Mouse (Mus musculus) hindbrain, embryonic 15.5 days (tissue): ENCODE measurements around the gene Atg7. TPM values are rescaled to one million over a fixed set of nuclear protein-coding genes. Genes with fewer than 3 reads are reported as not detected.

ENCODE experiments used
- ATAC-seq: fragments of 200-750 bp; cut with Nextera tagmentation; 2 replicates; pipeline ENCODE4 v1.8.0; 2017; ENCODE audit warnings: low read depth, moderate number of reproducible peaks, moderate TSS enrichment; ENCODE audit not compliant: low FRiP score
- H3K27ac ChIP-seq: fragments of 300-500 bp; sonication (generic); replicated peaks from 2 replicates; pipeline ENCODE4 v1.5.1; 2015; ENCODE audit warnings: mild to moderate bottlenecking, inconsistent platforms
- H3K27me3 ChIP-seq: fragments of 300-500 bp; sonication (generic); 2 replicates; pipeline ENCODE4 v1.6.1; 2015; ENCODE audit warnings: control low read depth, inconsistent platforms
- H3K36me3 ChIP-seq: fragments of 300-500 bp; sonication (generic); 2 replicates; pipeline ENCODE4 v1.6.1; 2015; ENCODE audit warnings: control low read depth, inconsistent platforms
- H3K4me1 ChIP-seq: fragments of 300-500 bp; sonication (generic); replicated peaks from 2 replicates; pipeline ENCODE4 v1.6.1; 2015; ENCODE audit warnings: control low read depth, inconsistent platforms
- H3K4me2 ChIP-seq: fragments of 300-500 bp; sonication (generic); 2 replicates; pipeline ENCODE4 v1.6.1; 2015; ENCODE audit warnings: moderate library complexity, mild to moderate bottlenecking, inconsistent platforms
- H3K4me3 ChIP-seq: fragments of 300-500 bp; sonication (generic); 2 replicates; pipeline ENCODE4 v1.5.1; 2015; ENCODE audit warnings: mild to moderate bottlenecking, inconsistent platforms
- H3K9ac ChIP-seq: fragments of 300-500 bp; sonication (generic); 2 replicates; pipeline ENCODE4 v1.6.1; 2015; ENCODE audit warnings: inconsistent platforms
- H3K9me3 ChIP-seq: fragments of 300-500 bp; sonication (generic); 2 replicates; pipeline ENCODE4 v1.6.1; 2016; ENCODE audit warnings: control low read depth, inconsistent platforms
- WGBS: fragments of 180-500 bp; shearing (Covaris S2); methylation state at CpG from one replicate; pipeline ENCODE4 v1.1.7; 2015; 5-methylcytosine and 5-hydroxymethylcytosine counted together
- polyA plus RNA-seq: library from polyadenylated mRNA; unstranded; fragments of >200 nt; fragmentation: Nextera tagmentation; extraction: Ambion mirVana; gene quantifications from 2 replicates; pipeline ENCODE4 v1.2.1, GENCODE M21; 2015

Gene Atg7
- polyA plus RNA-seq, 1 experiment from 2014 or later, result 19.9 TPM

GRCm38 (mm10) chr6:114795706-114796325, 152.9 kb downstream of the Atg7 start:
- Histone ChIP-seq H3K9me3 (no peaks in the 10 kb centered on the region), H3K36me3 (no peaks in the 10 kb centered on the region), H3K27ac (no peak overlapping the region), H3K27me3 (no peaks in the 10 kb centered on the region), H3K4me1 (no peaks in the 10 kb centered on the region), H3K4me2 (no peak overlapping the region), H3K9ac (no peak overlapping the region), H3K4me3 (no peak overlapping the region)
- no peak for ATAC-seq
- WGBS, result 91% methylated on average over 7 of the region's 7 CpGs

GRCm38 (mm10) chr6:114797901-114798300, 155.0 kb downstream of the Atg7 start:
- no peak overlapping the region for H3K4me2 ChIP-seq
- H3K9ac ChIP-seq, result no peak overlapping the region
- no peaks in the 10 kb centered on the region for H3K9me3 ChIP-seq
- H3K27ac ChIP-seq, result no peak overlapping the region
- H3K4me3 ChIP-seq, result no peak overlapping the region
- 0 out of 2 replicates have a peak, but pooled peaks cover 1% of the 10 kb centered on the region for H3K4me1 ChIP-seq
- WGBS, result 69% methylated on average over 5 of the region's 5 CpGs
- H3K36me3 ChIP-seq, result no peaks in the 10 kb centered on the region
- no peak for ATAC-seq
- H3K27me3 ChIP-seq, result no peaks in the 10 kb centered on the region

GRCm38 (mm10) chr6:114798715-114799114, 155.8 kb downstream of the Atg7 start:
- 67% methylated on average over 4 of the region's 4 CpGs for WGBS
- no peak overlapping the region for H3K4me3 ChIP-seq
- no peaks in the 10 kb centered on the region for H3K9me3 ChIP-seq
- no peak overlapping the region for H3K27ac ChIP-seq
- no peak overlapping the region for H3K9ac ChIP-seq
- no peaks in the 10 kb centered on the region for H3K36me3 ChIP-seq
- no peak for ATAC-seq
- H3K27me3 ChIP-seq, result no peaks in the 10 kb centered on the region
- no peak overlapping the region for H3K4me2 ChIP-seq
- H3K4me1 ChIP-seq, result peaks cover 9% of the 10 kb centered on the region; the same call in 1 of the 2 replicates

GRCm38 (mm10) chr6:114800291-114800965, 157.5 kb downstream of the Atg7 start:
- Histone ChIP-seq H3K4me3 (no peak overlapping the region), H3K4me1 (peaks cover 16% of the 10 kb centered on the region; the same call in 1 of the 2 replicates), H3K27ac (no peak overlapping the region), H3K36me3 (no peaks in the 10 kb centered on the region), H3K9me3 (no peaks in the 10 kb centered on the region), H3K4me2 (no peak overlapping the region), H3K27me3 (no peaks in the 10 kb centered on the region), H3K9ac (no peak overlapping the region)
- WGBS, result 68% methylated on average over 2 of the region's 2 CpGs
- no peak for ATAC-seq

- H3K4me2 ChIP-seq, result no peak overlapping the region
- H3K36me3 ChIP-seq, result no peaks in the 10 kb centered on the region
- H3K27ac ChIP-seq, result peak overlapping the region; percentile 54
- H3K9ac ChIP-seq, result no peak overlapping the region
- H3K27me3 ChIP-seq, result no peaks in the 10 kb centered on the region
- H3K9me3 ChIP-seq, result no peaks in the 10 kb centered on the region
- WGBS, result 24% methylated on average over 8 of the region's 8 CpGs
- no peak overlapping the region for H3K4me3 ChIP-seq
- peaks cover 16% of the 10 kb centered on the region; the same call in 1 of the 2 replicates for H3K4me1 ChIP-seq
- peak; percentile 77; the same call in 1 of the 2 replicates for ATAC-seq
Observed at GRCm38 (mm10) chr6:114803915-114804535, 161.1 kb downstream of the Atg7 start.

GRCm38 (mm10) chr6:114804866-114805265, 162.0 kb downstream of the Atg7 start:
- Histone ChIP-seq H3K4me1 (peaks cover 18% of the 10 kb centered on the region; the same call in 1 of the 2 replicates), H3K9ac (no peak overlapping the region), H3K27ac (peak overlapping the region; percentile 52; the same call in 1 of the 2 replicates), H3K4me3 (no peak overlapping the region), H3K9me3 (no peaks in the 10 kb centered on the region), H3K4me2 (no peak overlapping the region), H3K36me3 (no peaks in the 10 kb centered on the region), H3K27me3 (no peaks in the 10 kb centered on the region)
- no peak for ATAC-seq
- WGBS, result 50% methylated on average over 1 of the region's 1 CpGs

- Histone ChIP-seq H3K4me3 (no peak overlapping the region), H3K27ac (no peak overlapping the region), H3K36me3 (no peaks in the 10 kb centered on the region), H3K9me3 (no peaks in the 10 kb centered on the region), H3K4me2 (no peak overlapping the region), H3K4me1 (peaks cover 20% of the 10 kb centered on the region; the same call in 1 of the 2 replicates), H3K9ac (no peak overlapping the region), H3K27me3 (no peaks in the 10 kb centered on the region)
- WGBS, result 96% methylated on average over 4 of the region's 4 CpGs
- no peak for ATAC-seq
Observed at GRCm38 (mm10) chr6:114805927-114806326, 163.0 kb downstream of the Atg7 start.

- Histone ChIP-seq H3K4me1 (peaks cover 20% of the 10 kb centered on the region; the same call in 1 of the 2 replicates), H3K9me3 (no peaks in the 10 kb centered on the region), H3K9ac (no peak overlapping the region), H3K27ac (no peak overlapping the region), H3K36me3 (no peaks in the 10 kb centered on the region), H3K4me2 (no peak overlapping the region), H3K27me3 (no peaks in the 10 kb centered on the region), H3K4me3 (no peak overlapping the region)
- no peak for ATAC-seq
- WGBS, result 82% methylated on average over 3 of the region's 3 CpGs
Observed at GRCm38 (mm10) chr6:114807474-114807873, 164.6 kb downstream of the Atg7 start.

- WGBS, result 92% methylated on average over 3 of the region's 3 CpGs
- no peaks in the 10 kb centered on the region for H3K36me3 ChIP-seq
Observed at GRCm38 (mm10) chr6:114808654-114809430, 165.9 kb downstream of the Atg7 start.

GRCm38 (mm10) chr6:114809431-114809811, 166.5 kb downstream of the Atg7 start:
- WGBS, result 60% methylated on average over 1 of the region's 1 CpGs
- ATAC-seq, result no peak

More at GRCm38 (mm10) chr6:114808654-114809430, 165.9 kb downstream of the Atg7 start:
- peaks cover 11% of the 10 kb centered on the region; the same call in 1 of the 2 replicates for H3K4me1 ChIP-seq
- H3K4me2 ChIP-seq, result no peak overlapping the region
- no peaks in the 10 kb centered on the region for H3K27me3 ChIP-seq
- H3K9me3 ChIP-seq, result no peaks in the 10 kb centered on the region
- no peak overlapping the region for H3K27ac ChIP-seq
- H3K9ac ChIP-seq, result no peak overlapping the region
- no peak for ATAC-seq
- no peak overlapping the region for H3K4me3 ChIP-seq

GRCm38 (mm10) chr6:114812322-114812721, 169.4 kb downstream of the Atg7 start:
- WGBS, result 76% methylated on average over 5 of the region's 5 CpGs
- Histone ChIP-seq H3K4me1 (0 out of 2 replicates have a peak, but pooled peaks cover 7% of the 10 kb centered on the region), H3K36me3 (no peaks in the 10 kb centered on the region), H3K4me3 (no peak overlapping the region), H3K9ac (no peak overlapping the region), H3K4me2 (no peak overlapping the region), H3K27ac (no peak overlapping the region), H3K27me3 (no peaks in the 10 kb centered on the region), H3K9me3 (no peaks in the 10 kb centered on the region)
- ATAC-seq, result no peak

More at GRCm38 (mm10) chr6:114809431-114809811, 166.5 kb downstream of the Atg7 start:
- Histone ChIP-seq H3K4me3 (no peak overlapping the region), H3K27ac (no peak overlapping the region), H3K4me1 (0 out of 2 replicates have a peak, but pooled peaks cover 11% of the 10 kb centered on the region), H3K4me2 (no peak overlapping the region), H3K9me3 (no peaks in the 10 kb centered on the region), H3K36me3 (no peaks in the 10 kb centered on the region), H3K9ac (no peak overlapping the region), H3K27me3 (no peaks in the 10 kb centered on the region)
